Mouse (Mus musculus) G1E (cell line): ENCODE data around the gene Gck. TPM values are rescaled to one million over a fixed set of nuclear protein-coding genes. Genes with fewer than 3 reads are reported as not detected.

Source experiments
- ATAC-seq: 2 replicates; pipeline ENCODE4 v1.8.0; 2016; ENCODE audit warnings: mild to moderate bottlenecking; ENCODE audit not compliant: insufficient number of reproducible peaks, poor library complexity, low FRiP score, severe bottlenecking; ENCODE audit errors: extremely low read depth
- DNase-seq: peaks from one replicate; pipeline ENCODE4 v3.0.0; 2012; ENCODE audit warnings: low spot score
- H3K27me3 ChIP-seq: 2 replicates; pipeline ENCODE4 v1.6.1; 2012; ENCODE audit warnings: mild to moderate bottlenecking, low read length, inconsistent platforms; ENCODE audit not compliant: insufficient read depth
- H3K36me3 ChIP-seq: replicated peaks from 2 replicates; pipeline ENCODE3; 2012; ENCODE audit warnings: mild to moderate bottlenecking, inconsistent platforms
- H3K4me1 ChIP-seq: 2 replicates; pipeline ENCODE4 v1.6.1; 2012; ENCODE audit warnings: low read depth, low read length, inconsistent platforms, mixed read lengths; ENCODE audit not compliant: insufficient read depth
- H3K4me3 ChIP-seq: 2 replicates; pipeline ENCODE4 v1.5.1; 2012; ENCODE audit warnings: low read depth, mild to moderate bottlenecking, inconsistent platforms, low read length, moderate library complexity, mixed read lengths
- H3K9me3 ChIP-seq: replicated peaks from 2 replicates; pipeline ENCODE4 v1.6.1; 2012; ENCODE audit warnings: inconsistent platforms
- CTCF ChIP-seq: IDR thresholded peaks from 2 replicates; pipeline ENCODE4 v1.5.1; 2012; ENCODE audit warnings: low read depth, low read length, inconsistent platforms, mixed read lengths
- GATA1 ChIP-seq: IDR thresholded peaks from 2 replicates; pipeline ENCODE4 v1.6.1; 2012; ENCODE audit warnings: borderline replicate concordance, low read length, inconsistent platforms, mixed read lengths
- GATA2 ChIP-seq: IDR thresholded peaks from 2 replicates; pipeline ENCODE4 v1.6.1; 2012; ENCODE audit warnings: low read depth, low read length, inconsistent platforms, borderline replicate concordance
- POLR2AphosphoS5 ChIP-seq: IDR thresholded peaks from 2 replicates; pipeline ENCODE4 v1.6.1; 2012; ENCODE audit warnings: low read depth, low read length, inconsistent platforms; ENCODE audit not compliant: insufficient replicate concordance
- TAL1 ChIP-seq: conservative IDR thresholded peaks from 2 replicates; pipeline ENCODE4 v1.6.1; 2012; ENCODE audit warnings: low read depth, low read length, inconsistent platforms, mixed read lengths
- polyA plus RNA-seq: library from polyadenylated mRNA; stranded (reverse); fragments of >175 nt; gene quantifications from 2 replicates; pipeline ENCODE4 v1.2.3, GENCODE M21; 2012
- total RNA-seq, 2 experiments: library from RNA; stranded (forward) in 1 of 2; stranded (reverse) in 1 of 2; fragments of 200-1000 nt in 1 of 2; fragments of >200 nt in 1 of 2; fragmentation: Nextera tagmentation in 1 of 2; gene quantifications; 2 replicates each; pipeline ENCODE4 v1.2.3; 2014 to 2017

The Gck gene
- total and polyA plus RNA-seq, 3 experiments, result 0.11 TPM; not detected in 2

- Histone ChIP-seq H3K4me1 (no peaks in the 10 kb centered on the region), H3K4me3 (no peak overlapping the region), H3K9me3 (no peaks in the 10 kb centered on the region), H3K27me3 (peaks cover 29% of the 10 kb centered on the region; the same call in 1 of the 2 replicates), H3K36me3 (no peaks in the 10 kb centered on the region)
- ATAC-seq, result no peak
- DNase-seq, result no peak
- TF ChIP-seq CTCF (no peak), GATA1 (no peak), TAL1 (no peak), POLR2AphosphoS5 (no peak), GATA2 (no peak)
Measured at GRCm38 (mm10) chr11:5908642-5909041, 41.2 kb downstream of the Gck start.

GRCm38 (mm10) chr11:5907096-5907495, 42.8 kb downstream of the Gck start:
- TF ChIP-seq GATA2 (no peak), POLR2AphosphoS5 (no peak), TAL1 (no peak), GATA1 (no peak), CTCF (no peak)
- H3K36me3 ChIP-seq, result no peaks in the 10 kb centered on the region
- no peak for ATAC-seq

GRCm38 (mm10) chr11:5905778-5906518, 43.9 kb downstream of the Gck start:
- ATAC-seq, result peak; percentile 87
- H3K4me1 ChIP-seq, result no peaks in the 10 kb centered on the region
- H3K36me3 ChIP-seq, result no peaks in the 10 kb centered on the region
- TF ChIP-seq GATA1 (no peak), TAL1 (no peak), GATA2 (no peak), POLR2AphosphoS5 (no peak)
- H3K4me3 ChIP-seq, result no peak overlapping the region
- no peak for DNase-seq
- no peaks in the 10 kb centered on the region for H3K9me3 ChIP-seq
- H3K27me3 ChIP-seq, result peaks cover 41% of the 10 kb centered on the region

More at GRCm38 (mm10) chr11:5907096-5907495, 42.8 kb downstream of the Gck start:
- no peaks in the 10 kb centered on the region for H3K9me3 ChIP-seq
- H3K4me1 ChIP-seq, result no peaks in the 10 kb centered on the region
- peaks cover 29% of the 10 kb centered on the region for H3K27me3 ChIP-seq
- H3K4me3 ChIP-seq, result no peak overlapping the region
- DNase-seq, result no peak

- Histone ChIP-seq H3K36me3 (no peaks in the 10 kb centered on the region), H3K4me3 (no peak overlapping the region), H3K4me1 (no peaks in the 10 kb centered on the region), H3K27me3 (peaks cover 38% of the 10 kb centered on the region), H3K9me3 (no peaks in the 10 kb centered on the region)
- TF ChIP-seq GATA1, result no peak
- TF ChIP-seq CTCF, result no peak
- TF ChIP-seq GATA2, result no peak
- no peak for TF ChIP-seq POLR2AphosphoS5
- no peak for TF ChIP-seq TAL1
- no peak for ATAC-seq
- DNase-seq, result no peak
Measured at GRCm38 (mm10) chr11:5904871-5905270, 45.0 kb downstream of the Gck start.

GRCm38 (mm10) chr11:5904357-5904756, 45.5 kb downstream of the Gck start:
- ATAC-seq, result no peak
- TF ChIP-seq GATA1, result no peak
- TF ChIP-seq CTCF, result no peak
- TF ChIP-seq GATA2, result no peak
- TF ChIP-seq POLR2AphosphoS5, result no peak
- no peak for TF ChIP-seq TAL1
- peaks cover 38% of the 10 kb centered on the region for H3K27me3 ChIP-seq
- no peaks in the 10 kb centered on the region for H3K36me3 ChIP-seq
- no peaks in the 10 kb centered on the region for H3K4me1 ChIP-seq
- H3K4me3 ChIP-seq, result no peak overlapping the region
- DNase-seq, result no peak
- H3K9me3 ChIP-seq, result no peaks in the 10 kb centered on the region

GRCm38 (mm10) chr11:5903844-5904243, 46.0 kb downstream of the Gck start:
- Histone ChIP-seq H3K27me3 (peaks cover 40% of the 10 kb centered on the region), H3K36me3 (no peaks in the 10 kb centered on the region), H3K4me3 (no peak overlapping the region), H3K9me3 (no peaks in the 10 kb centered on the region), H3K4me1 (no peaks in the 10 kb centered on the region)
- DNase-seq (no peak), ATAC-seq (no peak)
- TF ChIP-seq TAL1 (no peak), POLR2AphosphoS5 (no peak), CTCF (no peak), GATA1 (no peak), GATA2 (no peak)
